Mouse (Mus musculus): ENCODE measurements around the gene Xpr1.
A peak's percentile ranks its signal among the peaks of the same experiment; 100 is the strongest.
"Not testable (repeated sequence)": the region's sequence is repeated elsewhere in the genome, so short reads cannot be mapped to it uniquely, and the experiment has no call there.

The Xpr1 gene

GRCm38 (mm10) chr1:155335963-155336362, 81.3 kb downstream of the Xpr1 start:
- DNase-seq (ENCODE audit: low spot score), result no peak

- DNase-seq (ENCODE audit: low spot score), result no peak
Observed at GRCm38 (mm10) chr1:155322183-155322582, 95.0 kb downstream of the Xpr1 start.

GRCm38 (mm10) chr1:155320091-155320833, 97.0 kb downstream of the Xpr1 start:
- no peak for DNase-seq (ENCODE audit: low spot score)

- DNase-seq (ENCODE audit: low spot score), result no peak
Observed at GRCm38 (mm10) chr1:155319513-155319912, 97.7 kb downstream of the Xpr1 start.

- no peak for DNase-seq (ENCODE audit: low spot score)
Observed at GRCm38 (mm10) chr1:155311672-155312071, 105.5 kb downstream of the Xpr1 start.

- DNase-seq (ENCODE audit: low spot score), result no peak
Observed at GRCm38 (mm10) chr1:155306879-155307278, 110.3 kb downstream of the Xpr1 start.

- DNase-seq (ENCODE audit: low spot score), result no peak
Observed at GRCm38 (mm10) chr1:155303402-155303801, 113.8 kb downstream of the Xpr1 start.

GRCm38 (mm10) chr1:155297615-155298014, 119.6 kb downstream of the Xpr1 start:
- DNase-seq (ENCODE audit: low spot score), result no peak

GRCm38 (mm10) chr1:155297203-155297602, 120.0 kb downstream of the Xpr1 start:
- DNase-seq (ENCODE audit: low spot score), result no peak

- DNase-seq (ENCODE audit: low spot score), result peak; percentile 88
Observed at GRCm38 (mm10) chr1:155293446-155293845, 123.8 kb downstream of the Xpr1 start.

GRCm38 (mm10) chr1:155289411-155289810, 127.8 kb downstream of the Xpr1 start:
- peak; percentile 70 for DNase-seq (ENCODE audit: low spot score)

- no peak for DNase-seq (ENCODE audit: low spot score)
Observed at GRCm38 (mm10) chr1:155288033-155288432, 129.2 kb downstream of the Xpr1 start.

GRCm38 (mm10) chr1:155283808-155284207, 133.4 kb downstream of the Xpr1 start:
- no peak for DNase-seq (ENCODE audit: low spot score)

- DNase-seq (ENCODE audit: low spot score), result peak; percentile 85
Observed at GRCm38 (mm10) chr1:155281003-155281793, 136.0 kb downstream of the Xpr1 start.

- DNase-seq (ENCODE audit: low spot score), result no peak
Observed at GRCm38 (mm10) chr1:155280306-155280705, 136.9 kb downstream of the Xpr1 start.

GRCm38 (mm10) chr1:155276381-155277033, 140.7 kb downstream of the Xpr1 start:
- DNase-seq (ENCODE audit: low spot score), result peak; percentile 14

- DNase-seq (ENCODE audit: low spot score), result no peak
Observed at GRCm38 (mm10) chr1:155275793-155276192, 141.4 kb downstream of the Xpr1 start.

- DNase-seq (ENCODE audit: low spot score), result peak; percentile 29
Observed at GRCm38 (mm10) chr1:155274976-155275375, 142.2 kb downstream of the Xpr1 start.

- no peak for DNase-seq (ENCODE audit: low spot score)
Observed at GRCm38 (mm10) chr1:155272953-155273352, 144.3 kb downstream of the Xpr1 start.

- DNase-seq (ENCODE audit: low spot score), result not testable (repeated sequence)
Observed at GRCm38 (mm10) chr1:155262496-155262895, 154.7 kb downstream of the Xpr1 start.

GRCm38 (mm10) chr1:155254309-155254708, 162.9 kb downstream of the Xpr1 start:
- DNase-seq (ENCODE audit: low spot score), result no peak

GRCm38 (mm10) chr1:155253126-155253525, 164.1 kb downstream of the Xpr1 start:
- DNase-seq (ENCODE audit: low spot score), result no peak

- DNase-seq (ENCODE audit: low spot score), result no peak
Observed at GRCm38 (mm10) chr1:155252631-155253121, 164.5 kb downstream of the Xpr1 start.
